Mouse (Mus musculus) spleen, adult 2 months (tissue): ENCODE measurements at regions not wholly inside any gene's neighbourhood (a gene's known extent, or its start where the extent isn't known, plus 50 kb on each side); places are given as distances from the start of the nearest gene placed in this dataset.
A peak's percentile ranks its signal among the peaks of the same experiment; 100 is the strongest.

Source experiments
- DNase-seq, 2 experiments: peaks; one replicate each; pipeline versions ENCODE4 v3.0.0 to v3.0.0-alpha.2; 2012 to 2021; ENCODE audit warnings: low spot score in 2 of 2, low read depth in 1 of 2
- H3K27ac ChIP-seq: fragments of 200-500 bp; 2 replicates; pipeline ENCODE4 v1.5.1; 2012; ENCODE audit warnings: low read length, inconsistent platforms; ENCODE audit not compliant: insufficient read depth
- H3K27me3 ChIP-seq: fragments of 200-500 bp; 2 replicates; pipeline ENCODE4 v1.6.1; 2012; ENCODE audit warnings: mild to moderate bottlenecking, moderate library complexity, low read length, inconsistent platforms; ENCODE audit not compliant: control insufficient read depth, insufficient read depth
- H3K36me3 ChIP-seq: fragments of 200-500 bp; 2 replicates; pipeline ENCODE4 v1.6.1; 2012; ENCODE audit warnings: mild to moderate bottlenecking, low read length, inconsistent platforms; ENCODE audit not compliant: control insufficient read depth, insufficient read depth
- H3K4me1 ChIP-seq: fragments of 200-500 bp; 2 replicates; pipeline ENCODE4 v1.6.1; 2011; ENCODE audit warnings: inconsistent platforms; ENCODE audit not compliant: control insufficient read depth, insufficient read depth, insufficient read length
- H3K4me3 ChIP-seq: fragments of 200-500 bp; 2 replicates; pipeline ENCODE4 v1.5.1; 2011; ENCODE audit warnings: mild to moderate bottlenecking, inconsistent platforms; ENCODE audit not compliant: insufficient read depth, insufficient read length; ENCODE audit errors: extremely low read depth
- CTCF ChIP-seq: fragments of 200-500 bp; IDR thresholded peaks from 2 replicates; pipeline ENCODE4 v1.5.1; 2011; ENCODE audit warnings: mild to moderate bottlenecking, inconsistent platforms; ENCODE audit not compliant: insufficient read depth, insufficient read length, insufficient replicate concordance; ENCODE audit errors: extremely low read depth
- POLR2A ChIP-seq: fragments of 200-500 bp; IDR thresholded peaks from 2 replicates; pipeline ENCODE4 v1.6.1; 2011; ENCODE audit warnings: low read depth, low read length, inconsistent platforms
- WGBS: fragments of 180-500 bp; shearing (Covaris S2); methylation state at CpG from one replicate; pipeline ENCODE4 v1.1.7; 2018; 5-methylcytosine and 5-hydroxymethylcytosine counted together

DNA sequence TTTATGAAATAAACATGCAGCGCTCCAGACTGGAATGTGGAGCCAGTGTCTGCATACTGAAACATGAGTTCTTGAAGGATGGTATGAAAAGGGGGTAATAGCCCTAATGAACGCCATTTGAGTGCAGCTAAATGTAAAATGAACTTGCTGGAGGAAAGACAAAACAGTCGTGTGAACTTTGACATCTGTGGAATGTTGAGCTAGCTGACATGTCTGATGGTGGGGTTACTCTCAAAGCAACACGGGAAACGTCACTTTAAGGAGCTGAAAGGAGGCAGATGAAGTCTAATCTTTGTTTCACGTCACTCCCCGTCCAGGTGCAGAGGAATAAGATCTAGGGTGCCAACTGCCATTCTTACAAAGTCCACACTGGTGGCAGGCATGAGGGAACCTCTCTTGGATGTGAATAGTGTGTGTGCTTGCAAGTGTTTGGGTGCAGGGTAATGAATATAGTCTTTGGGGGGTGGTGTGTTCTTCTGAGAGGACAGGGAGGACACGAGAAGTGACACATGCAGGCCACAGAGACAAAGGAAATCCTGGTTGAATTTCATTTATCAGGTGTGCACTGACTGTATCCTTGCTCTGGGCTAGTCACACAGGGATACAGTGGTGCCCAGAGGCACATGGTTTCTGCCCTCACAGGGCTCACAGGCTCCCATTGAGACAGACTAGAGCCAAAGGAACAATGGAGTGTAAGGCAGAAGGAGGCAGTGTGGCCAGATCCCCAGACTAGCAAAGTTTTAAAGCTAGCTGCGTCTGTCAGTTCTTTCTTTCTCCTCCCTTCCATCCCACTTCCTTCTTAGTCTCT, 228.0 kb downstream of the Gm765 start:
- no peak for DNase-seq
- TF ChIP-seq CTCF = no peak
- no peak for TF ChIP-seq POLR2A
- Histone ChIP-seq H3K4me3 (no peak overlapping the region), H3K27ac (no peak overlapping the region), H3K27me3 (no peaks in the 10 kb centered on the region), H3K4me1 (no peaks in the 10 kb centered on the region), H3K36me3 (no peaks in the 10 kb centered on the region)
- WGBS = 74% methylated on average over 9 of the region's 9 CpGs

DNA sequence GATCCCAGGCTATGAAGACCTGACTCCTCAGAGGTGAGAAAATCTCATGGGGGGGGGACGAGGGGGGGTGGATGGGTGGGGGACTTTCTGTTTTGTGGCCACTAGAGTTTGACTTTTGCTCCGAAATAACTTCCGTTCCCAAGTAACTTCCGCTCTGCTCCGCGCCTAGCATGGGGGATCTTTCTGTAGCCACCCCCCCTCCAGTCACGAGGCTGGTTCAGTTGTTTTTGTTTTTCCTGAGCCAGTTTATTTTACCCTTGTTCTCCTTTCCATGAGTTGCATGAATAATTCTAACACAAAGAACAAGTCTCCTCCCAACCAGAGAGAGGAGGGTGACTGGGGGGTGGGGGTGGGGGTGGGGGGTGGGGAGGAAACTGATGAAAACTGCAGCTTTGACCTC, 228.8 kb downstream of the Gm765 start:
- no peak for TF ChIP-seq CTCF
- no peak for TF ChIP-seq POLR2A
- H3K4me3 ChIP-seq = no peak overlapping the region
- no peaks in the 10 kb centered on the region for H3K36me3 ChIP-seq
- H3K4me1 ChIP-seq = no peaks in the 10 kb centered on the region
- 23% methylated on average over 7 of the region's 7 CpGs for WGBS
- DNase-seq = peak; percentile 26 to 59
- no peak overlapping the region for H3K27ac ChIP-seq
- H3K27me3 ChIP-seq = no peaks in the 10 kb centered on the region

GRCm38 (mm10) chr6:98112495-98113115, 229.9 kb downstream of the Gm765 start:
- no peaks in the 10 kb centered on the region for H3K36me3 ChIP-seq
- no peak overlapping the region for H3K27ac ChIP-seq
- H3K4me1 ChIP-seq = no peaks in the 10 kb centered on the region
- DNase-seq = no peak
- 93% methylated on average over 7 of the region's 7 CpGs for WGBS
- TF ChIP-seq CTCF = no peak
- no peak for TF ChIP-seq POLR2A
- H3K27me3 ChIP-seq = no peaks in the 10 kb centered on the region
- no peak overlapping the region for H3K4me3 ChIP-seq

GRCm38 (mm10) chr6:98107123-98107522, 235.4 kb downstream of the Gm765 start:
- H3K4me3 ChIP-seq = no peak overlapping the region
- no peaks in the 10 kb centered on the region for H3K36me3 ChIP-seq
- no peak overlapping the region for H3K27ac ChIP-seq
- WGBS = 89% methylated on average over 5 of the region's 5 CpGs
- no peak for DNase-seq
- H3K4me1 ChIP-seq = no peaks in the 10 kb centered on the region
- TF ChIP-seq POLR2A = no peak
- H3K27me3 ChIP-seq = no peaks in the 10 kb centered on the region

- TF ChIP-seq POLR2A (no peak), CTCF (peak; percentile 45; the same call in 1 of the 2 replicates)
- DNase-seq = peak; percentile 48 to 71
- H3K4me1 ChIP-seq = no peaks in the 10 kb centered on the region
- WGBS = 24% methylated on average over 18 of the region's 18 CpGs
- H3K27ac ChIP-seq = no peak overlapping the region
- no peaks in the 10 kb centered on the region for H3K27me3 ChIP-seq
- peak overlapping the region; percentile 60 for H3K4me3 ChIP-seq
- H3K36me3 ChIP-seq = no peaks in the 10 kb centered on the region
These were observed 237.1 kb downstream of the Gm765 start for GRCm38 (mm10) chr6:98105280-98106090.

- Histone ChIP-seq H3K27me3 (no peaks in the 10 kb centered on the region), H3K4me1 (no peaks in the 10 kb centered on the region), H3K4me3 (no peak overlapping the region), H3K27ac (no peak overlapping the region), H3K36me3 (no peaks in the 10 kb centered on the region)
- 41% methylated on average over 3 of the region's 3 CpGs for WGBS
- no peak for TF ChIP-seq POLR2A
- TF ChIP-seq CTCF = no peak
- DNase-seq = no peak
These were observed 238.1 kb downstream of the Gm765 start for GRCm38 (mm10) chr6:98104432-98104831.
